Mouse (Mus musculus) MEL (cell line): Measurements from ENCODE around the gene Atp1a4.

Experiments used
- CHD2 ChIP-seq: IDR thresholded peaks from 2 replicates; pipeline ENCODE4 v1.6.1; 2011; ENCODE audit warnings: low read length, improper control_type of control experiment
- CTCF ChIP-seq, 3 experiments: IDR thresholded peaks in 2 of 3; conservative IDR thresholded peaks in 1 of 3; 2 replicates each; pipeline ENCODE4 v1.5.1; 2011 to 2012; ENCODE audit warnings: low read length in 3 of 3, low read depth in 2 of 3, mild to moderate bottlenecking in 2 of 3, improper control_type of control experiment in 1 of 3, inconsistent platforms in 1 of 3, mixed read lengths in 1 of 3, moderate library complexity in 1 of 3; ENCODE audit not compliant: control insufficient read depth in 1 of 3, insufficient read depth in 1 of 3, poor library complexity in 1 of 3, severe bottlenecking in 1 of 3
- MAX ChIP-seq: IDR thresholded peaks from 2 replicates; pipeline ENCODE4 v1.6.1; 2011; ENCODE audit warnings: low read length, improper control_type of control experiment
- SIN3A ChIP-seq: IDR thresholded peaks from 2 replicates; pipeline ENCODE4 v1.6.1; 2012; ENCODE audit warnings: low read length, improper control_type of control experiment, inconsistent platforms
- TAL1 ChIP-seq: IDR thresholded peaks from 2 replicates; pipeline ENCODE4 v1.6.1; 2012; ENCODE audit warnings: mild to moderate bottlenecking, inconsistent platforms, low read length, moderate library complexity, mixed read lengths
- TCF12 ChIP-seq: IDR thresholded peaks from 2 replicates; pipeline ENCODE4 v1.6.1; 2014; ENCODE audit warnings: low read depth, mild to moderate bottlenecking, inconsistent platforms, low read length, improper control_type of control experiment, moderate library complexity
- ZNF384 ChIP-seq: IDR thresholded peaks from 2 replicates; pipeline ENCODE4 v1.6.1; 2012; ENCODE audit warnings: low read depth, mild to moderate bottlenecking, inconsistent platforms, low read length, improper control_type of control experiment

DNA sequence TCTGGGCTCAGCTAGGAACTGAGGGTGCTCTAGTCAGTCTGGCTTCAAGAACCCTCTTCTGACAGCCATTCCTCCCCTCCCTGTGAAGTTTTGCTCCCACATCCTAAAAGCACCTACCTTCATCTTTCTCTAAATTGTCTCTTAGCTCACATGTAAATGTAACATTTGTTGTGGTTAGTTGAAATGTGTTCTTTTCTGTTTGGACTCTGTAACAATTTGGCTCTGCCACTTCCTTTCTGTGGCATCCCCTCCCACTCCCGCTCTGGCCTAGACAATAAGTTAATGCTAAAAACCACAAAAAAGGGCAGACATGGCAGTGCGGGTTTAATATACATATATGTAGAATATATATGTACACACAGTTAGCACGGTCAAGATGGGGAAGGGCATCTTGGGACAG, 61.1 kb downstream of the Atp1a4 start:
- TF ChIP-seq TAL1 (no peak), CTCF (IDR thresholded peaks at IDR 0.05 in 2 of 3, conservative IDR thresholded peaks at IDR 0.05 in 1 of 3; ENCODE audit: control insufficient read depth in 1 of 3, insufficient read depth in 1 of 3, low read depth in 2 of 3, low read length in 3 of 3, poor library complexity in 1 of 3, severe bottlenecking in 1 of 3) (no peak), SIN3A (no peak), CHD2 (no peak), TCF12 (no peak), ZNF384 (no peak), MAX (no peak)
